Mouse (Mus musculus) granulocyte monocyte progenitor cell, adult 5-6 weeks (primary cell): Measurements from ENCODE around the gene Ms4a2. TPM values are rescaled to one million over a fixed set of nuclear protein-coding genes. Genes with fewer than 3 reads are reported as not detected.
A peak's percentile ranks its signal among the peaks of the same experiment; 100 is the strongest.

Experiments
- ATAC-seq: replicated peaks from 2 replicates; pipeline ENCODE4 v1.8.0; 2016; ENCODE audit warnings: mild to moderate bottlenecking, moderate TSS enrichment, inconsistent platforms; ENCODE audit not compliant: poor library complexity, severe bottlenecking
- total RNA-seq, 2 experiments: library from RNA; stranded (forward) in 1 of 2; stranded (reverse) in 1 of 2; fragments of 200-712, 200-1000 nt in 1 of 2; fragments of >200 nt in 1 of 2; fragmentation: Nextera tagmentation in 1 of 2; gene quantifications; 2 replicates each; pipeline ENCODE4 v1.2.3; 2014 to 2017

Ms4a2 gene
- total RNA-seq (2014; fragmentation: Nextera tagmentation) = 21.5 and 44.3 TPM in 2 replicates
- total RNA-seq (2017) = 35.0 and 40.7 TPM in 2 replicates

- ATAC-seq = no peak
Observed at GRCm38 (mm10) chr19:11623551-11623950, at the start of gene Ms4a2. Gene Ms4a2 (minus strand): TSS chr19:11623719.

- no peak for ATAC-seq
Observed at GRCm38 (mm10) chr19:11661562-11661961, 38.0 kb upstream of the Ms4a2 start.

- ATAC-seq = no peak
Observed at GRCm38 (mm10) chr19:11660459-11660858, 36.9 kb upstream of the Ms4a2 start, which contains the start of gene Oosp2. Gene Oosp2 (minus strand): TSS chr19:11660559.

- ATAC-seq = peak; percentile 100
Observed at GRCm38 (mm10) chr19:11659142-11659541, 35.6 kb upstream of the Ms4a2 start.

GRCm38 (mm10) chr19:11649564-11649963 lies 26.0 kb upstream of the Ms4a2 start:
- ATAC-seq = no peak

GRCm38 (mm10) chr19:11646166-11646565 lies 22.6 kb upstream of the Ms4a2 start:
- peak; percentile 80 for ATAC-seq

- peak; percentile 96 for ATAC-seq
Observed at GRCm38 (mm10) chr19:11640732-11641131, 17.2 kb upstream of the Ms4a2 start, which contains the start of gene Ms4a3. Gene Ms4a3 (minus strand): TSS chr19:11640851.

GRCm38 (mm10) chr19:11639038-11639437 lies 15.5 kb upstream of the Ms4a2 start:
- no peak for ATAC-seq

- peak; percentile 66 for ATAC-seq
Observed at GRCm38 (mm10) chr19:11635572-11635971, 12.1 kb upstream of the Ms4a2 start.

- ATAC-seq = no peak
Observed at GRCm38 (mm10) chr19:11634330-11634729, 10.8 kb upstream of the Ms4a2 start.

- ATAC-seq = no peak
Observed at GRCm38 (mm10) chr19:11633732-11634131, 10.2 kb upstream of the Ms4a2 start.

GRCm38 (mm10) chr19:11625231-11625630 lies 1.7 kb upstream of the Ms4a2 start:
- no peak for ATAC-seq

GRCm38 (mm10) chr19:11624800-11625199 lies 1.3 kb upstream of the Ms4a2 start:
- no peak for ATAC-seq

- no peak for ATAC-seq
Observed at GRCm38 (mm10) chr19:11617983-11618382, 5.5 kb downstream of the Ms4a2 start.

- ATAC-seq = no peak
Observed at GRCm38 (mm10) chr19:11614805-11615204, 8.7 kb downstream of the Ms4a2 start.

- no peak for ATAC-seq
Observed at GRCm38 (mm10) chr19:11613776-11614443, 9.6 kb downstream of the Ms4a2 start.

GRCm38 (mm10) chr19:11613084-11613483 lies 10.4 kb downstream of the Ms4a2 start:
- peak; percentile 59 for ATAC-seq

- no peak for ATAC-seq
Observed at GRCm38 (mm10) chr19:11612293-11612692, 11.2 kb downstream of the Ms4a2 start.

GRCm38 (mm10) chr19:11611541-11611945 lies 12.0 kb downstream of the Ms4a2 start:
- ATAC-seq = peak; percentile 73

GRCm38 (mm10) chr19:11608172-11608571 lies 15.3 kb downstream of the Ms4a2 start:
- ATAC-seq = no peak

GRCm38 (mm10) chr19:11604603-11605002 lies 18.9 kb downstream of the Ms4a2 start, which contains the start of gene Ms4a6d:
Gene Ms4a6d (minus strand): TSS chr19:11604849.
- peak; percentile 56 for ATAC-seq

GRCm38 (mm10) chr19:11602026-11602425 lies 21.5 kb downstream of the Ms4a2 start:
- peak; percentile 78 for ATAC-seq
